Mouse (Mus musculus) erythroid progenitor cell, adult 5-6 weeks (primary cell): Measurements from ENCODE around the gene Lpcat3. TPM values are rescaled to one million over a fixed set of nuclear protein-coding genes. Genes with fewer than 3 reads are reported as not detected.
"Not testable (repeated sequence)": the region's sequence is repeated elsewhere in the genome, so short reads cannot be mapped to it uniquely, and the experiment has no call there.

Source experiments
- ATAC-seq: replicated peaks from 2 replicates; pipeline ENCODE4 v1.8.0; 2016; ENCODE audit warnings: moderate number of reproducible peaks, mild to moderate bottlenecking, moderate TSS enrichment, inconsistent platforms; ENCODE audit not compliant: poor library complexity, low FRiP score, severe bottlenecking
- total RNA-seq, 2 experiments: library from RNA; stranded (forward) in 1 of 2; stranded (reverse) in 1 of 2; fragments of 150-400 nt in 1 of 2; fragments of 186-747, 209-891 nt in 1 of 2; gene quantifications; 2 replicates each; pipeline versions ENCODE4 v1.2.3 to v1.2.4; 2015 to 2017; ENCODE audit warnings: low replicate concordance in 2 of 2

Gene Lpcat3
- total RNA-seq, 2 experiments from 2014 or later: 249 to 538 TPM

GRCm38 (mm10) chr6:124674591-124674990 is 11.8 kb downstream of the Lpcat3 start:
- no peak for ATAC-seq

- ATAC-seq: no peak
These were observed 13.3 kb downstream of the Lpcat3 start for GRCm38 (mm10) chr6:124676171-124676570.

- no peak for ATAC-seq
These were observed 15.9 kb downstream of the Lpcat3 start for GRCm38 (mm10) chr6:124678769-124679168.

GRCm38 (mm10) chr6:124679486-124679885 is 16.7 kb downstream of the Lpcat3 start:
- ATAC-seq: no peak

- ATAC-seq: not testable (repeated sequence)
These were observed 19.5 kb downstream of the Lpcat3 start for GRCm38 (mm10) chr6:124682291-124682690.

GRCm38 (mm10) chr6:124683591-124684417 is 21.0 kb downstream of the Lpcat3 start:
- peak; percentile 57 for ATAC-seq

GRCm38 (mm10) chr6:124685606-124686386 is 23.0 kb downstream of the Lpcat3 start:
- 0 out of 2 replicates have a peak, but pooled peaks have one; percentile 38 for ATAC-seq

- ATAC-seq: not testable (repeated sequence)
These were observed 23.8 kb downstream of the Lpcat3 start for GRCm38 (mm10) chr6:124686644-124687043.

- no peak for ATAC-seq
These were observed 25.4 kb downstream of the Lpcat3 start for GRCm38 (mm10) chr6:124688151-124688758.

GRCm38 (mm10) chr6:124689011-124689410 is 26.2 kb downstream of the Lpcat3 start:
- ATAC-seq: no peak

GRCm38 (mm10) chr6:124690517-124690916 is 27.7 kb downstream of the Lpcat3 start:
- ATAC-seq: no peak

GRCm38 (mm10) chr6:124693243-124693981 is 30.6 kb downstream of the Lpcat3 start:
- ATAC-seq: no peak

GRCm38 (mm10) chr6:124694166-124694955 is 31.5 kb downstream of the Lpcat3 start:
- no peak for ATAC-seq

- ATAC-seq: no peak
These were observed 33.8 kb downstream of the Lpcat3 start for GRCm38 (mm10) chr6:124696441-124697150.

GRCm38 (mm10) chr6:124698751-124699150 is 35.9 kb downstream of the Lpcat3 start:
- ATAC-seq: no peak

GRCm38 (mm10) chr6:124699366-124699765 is 36.5 kb downstream of the Lpcat3 start:
- no peak for ATAC-seq

- no peak for ATAC-seq
These were observed 37.3 kb downstream of the Lpcat3 start for GRCm38 (mm10) chr6:124699962-124700610.

- no peak for ATAC-seq
These were observed 38.5 kb downstream of the Lpcat3 start for GRCm38 (mm10) chr6:124701338-124701737.
